In the genomic region with DNA sequence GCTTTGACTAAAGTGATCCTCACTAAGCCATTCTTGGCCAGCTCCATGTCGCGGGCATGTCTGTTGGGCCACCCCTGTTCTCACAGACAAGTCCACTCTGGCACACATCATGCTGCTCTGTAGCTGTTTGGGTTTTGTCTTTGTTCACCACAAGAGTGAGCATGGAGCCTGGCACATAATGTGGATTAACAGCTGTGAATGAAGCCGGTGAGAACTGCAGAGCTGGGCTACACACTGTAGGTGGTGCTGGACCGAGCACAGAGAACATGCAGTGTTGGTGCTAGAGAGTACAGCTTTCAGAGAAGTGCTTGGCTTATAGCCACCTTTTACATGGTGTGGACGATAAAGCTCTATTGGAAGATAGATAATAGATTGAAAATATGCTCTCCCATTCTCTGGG, we compare ENCODE assay signal across 8 mouse cellular contexts.
DNase-seq lines count a peak whose midpoint lies in the region; ATAC-seq and TF ChIP-seq lines count a peak whose summit lies in the region.

No protein-coding gene starts in this region.

- ATAC-seq in heart, embryonic 12.5 days (ENCODE audit: insufficient number of reproducible peaks, low FRiP score), result peak; percentile 53; the same call in 1 of the 2 replicates
- ATAC-seq in embryonic facial prominence, embryonic 14.5 days (ENCODE audit: low read depth), result peak; percentile 86
- 0 out of 2 replicates have a peak, but pooled peaks have one; percentile 29 for ATAC-seq in megakaryocyte progenitor cell, adult 5-6 weeks (replicated peaks; ENCODE audit: poor library complexity)
- peak; percentile 14; the same call in 1 of the 2 replicates for ATAC-seq in stomach, embryonic 15.5 days (ENCODE audit: insufficient read depth, low FRiP score, low read depth)

- no peaks in the 10 kb centered on the region for H3K9me3 ChIP-seq in heart, embryonic 12.5 days (replicated peaks)
- H3K9me3 ChIP-seq in ES-E14 (ENCODE audit: control insufficient read depth, insufficient read depth, low read depth, low read length), result no peaks in the 10 kb centered on the region
- H3K9me3 ChIP-seq in embryonic facial prominence, embryonic 14.5 days (ENCODE audit: control insufficient read depth, low read length), result no peaks in the 10 kb centered on the region
- no peaks in the 10 kb centered on the region for H3K9me3 ChIP-seq in stomach, embryonic 15.5 days

- no peak overlapping the region for H3K27ac ChIP-seq in heart, embryonic 12.5 days (ENCODE audit: poor library complexity, severe bottlenecking)
- H3K27ac ChIP-seq in ES-E14 (ENCODE audit: insufficient read depth, low read depth, low read length, poor library complexity, severe bottlenecking), result no peak overlapping the region
- H3K27ac ChIP-seq in embryonic facial prominence, embryonic 14.5 days (replicated peaks; ENCODE audit: low read depth, low read length), result no peak overlapping the region
- H3K27ac ChIP-seq in layer of hippocampus, adult 2 months, result no peak overlapping the region
- H3K27ac ChIP-seq in stomach, embryonic 15.5 days, result no peak overlapping the region

- 48% methylated on average over 5 of the region's 5 CpGs for WGBS in heart, embryonic 12.5 days
- 63% methylated on average over 5 of the region's 5 CpGs for WGBS in embryonic facial prominence, embryonic 14.5 days
- 58% methylated on average over 5 of the region's 5 CpGs for WGBS in stomach, embryonic 15.5 days

- TF ChIP-seq CTCF in layer of hippocampus, adult 2 months (conservative IDR thresholded peaks at IDR 0.05), result peak; percentile 82

- H3K27me3 ChIP-seq in heart, embryonic 12.5 days (replicated peaks), result peaks cover 15% of the 10 kb centered on the region; the same call in 1 of the 2 replicates
- no peaks in the 10 kb centered on the region for H3K27me3 ChIP-seq in embryonic facial prominence, embryonic 14.5 days (replicated peaks; ENCODE audit: control insufficient read depth, insufficient read depth, low read length)
- no peaks in the 10 kb centered on the region; the same call in 1 of the 2 replicates for H3K27me3 ChIP-seq in stomach, embryonic 15.5 days (replicated peaks)

- H3K36me3 ChIP-seq in heart, embryonic 12.5 days, result no peaks in the 10 kb centered on the region
- H3K36me3 ChIP-seq in ES-E14 (ENCODE audit: control insufficient read depth, insufficient read depth, low read length, poor library complexity, severe bottlenecking), result no peaks in the 10 kb centered on the region
- no peaks in the 10 kb centered on the region for H3K36me3 ChIP-seq in embryonic facial prominence, embryonic 14.5 days (ENCODE audit: control insufficient read depth, insufficient read depth, low read length)
- H3K36me3 ChIP-seq in stomach, embryonic 15.5 days, result no peaks in the 10 kb centered on the region

- no peak overlapping the region for H3K4me2 ChIP-seq in heart, embryonic 12.5 days
- no peak overlapping the region for H3K4me2 ChIP-seq in embryonic facial prominence, embryonic 14.5 days (ENCODE audit: low read depth, low read length)
- no peak overlapping the region for H3K4me2 ChIP-seq in stomach, embryonic 15.5 days

- in situ Hi-C loops in ES-E14 (cut with MboI; ENCODE audit: low sequenced_read_pairs in 2 of 2, unreplicated experiment in 2 of 2), result loop anchor here in 1 of 2 experiments (25.0 kb wide), 1 partner anchor 609 kb away; no protein-coding TSS in a partner anchor

- no peak overlapping the region for H3K9ac ChIP-seq in heart, embryonic 12.5 days
- H3K9ac ChIP-seq in ES-E14 (ENCODE audit: insufficient read depth, low read depth, low read length, poor library complexity, severe bottlenecking), result no peak overlapping the region
- H3K9ac ChIP-seq in embryonic facial prominence, embryonic 14.5 days (ENCODE audit: low read depth, low read length), result no peak overlapping the region
- H3K9ac ChIP-seq in stomach, embryonic 15.5 days, result no peak overlapping the region

- no peak for DNase-seq in heart, adult 9 months (ENCODE audit: low spot score in 2 of 2)
- no peak for DNase-seq in ES-E14 (ENCODE audit: low read depth, low spot score)
- DNase-seq in embryonic facial prominence, embryonic 14.5 days (ENCODE audit: low spot score), result peak; percentile 67
- DNase-seq in layer of hippocampus, adult 2 months (ENCODE audit: low spot score in 2 of 2), result peak; percentile 57
- no peak for DNase-seq in spleen, adult 18-20 months

- no peak overlapping the region for H3K4me3 ChIP-seq in heart, embryonic 12.5 days
- H3K4me3 ChIP-seq in ES-E14 (ENCODE audit: insufficient read depth in 1 of 2, low read depth in 1 of 2, low read length in 2 of 2, poor library complexity in 1 of 2, severe bottlenecking in 1 of 2), result no peak overlapping the region
- H3K4me3 ChIP-seq in embryonic facial prominence, embryonic 14.5 days (ENCODE audit: low read depth, low read length), result no peak overlapping the region
- H3K4me3 ChIP-seq in layer of hippocampus, adult 2 months, result no peak overlapping the region
- H3K4me3 ChIP-seq in stomach, embryonic 15.5 days (replicated peaks), result no peak overlapping the region

- H3K4me1 ChIP-seq in heart, embryonic 12.5 days (replicated peaks), result no peaks in the 10 kb centered on the region
- no peaks in the 10 kb centered on the region for H3K4me1 ChIP-seq in ES-E14 (ENCODE audit: control insufficient read depth in 2 of 2, insufficient read depth in 2 of 2, low read length in 2 of 2, poor library complexity in 1 of 2)
- H3K4me1 ChIP-seq in embryonic facial prominence, embryonic 14.5 days (ENCODE audit: control insufficient read depth, insufficient read depth, low read length), result no peaks in the 10 kb centered on the region
- no peaks in the 10 kb centered on the region for H3K4me1 ChIP-seq in stomach, embryonic 15.5 days

TF ChIP-seq in ES-E14, 5 proteins besides CTCF, POLR2A, EP300 and RAD21:
- TF ChIP-seq ZC3H11A (IDR thresholded peaks at IDR 0.05; ENCODE audit: borderline replicate concordance, low read depth, low read length) (peak; percentile 58), MAFK (IDR thresholded peaks at IDR 0.05; ENCODE audit: insufficient read depth, low read depth, low read length) (no peak), HCFC1 (IDR thresholded peaks at IDR 0.05; ENCODE audit: borderline replicate concordance, insufficient read depth, low read length) (no peak)

Comparison
In these comparisons a context has a peak if more than half of its experiments do, and no peak if none do; other contexts are left out.
1. ATAC-seq: peak in every context shown above with its lines; median percentile 86 in embryonic facial prominence, embryonic 14.5 days; 53 in heart, embryonic 12.5 days; 29 in megakaryocyte progenitor cell, adult 5-6 weeks; 14 in stomach, embryonic 15.5 days.
2. DNase-seq: peak in embryonic facial prominence, embryonic 14.5 days (single experiment) and layer of hippocampus, adult 2 months (2 of 2); none in heart, adult 9 months (0 of 2), ES-E14 (single experiment) and spleen, adult 18-20 months (0 of 2).